Mouse (Mus musculus) midbrain, embryonic 15.5 days (tissue): Measurements from ENCODE around the gene Pde3b. TPM values are rescaled to one million over a fixed set of nuclear protein-coding genes. Genes with fewer than 3 reads are reported as not detected.

ENCODE experiments used
- ATAC-seq: fragments of 200-750 bp; cut with Nextera tagmentation; replicated peaks from 2 replicates; pipeline ENCODE4 v1.8.0; 2017; ENCODE audit warnings: moderate TSS enrichment
- H3K27ac ChIP-seq: fragments of 300-500 bp; sonication (generic); 2 replicates; pipeline ENCODE4 v1.5.1; 2015; ENCODE audit warnings: mild to moderate bottlenecking, inconsistent platforms
- H3K27me3 ChIP-seq: fragments of 300-500 bp; sonication (generic); replicated peaks from 2 replicates; pipeline ENCODE4 v1.6.1; 2015; ENCODE audit warnings: inconsistent platforms
- H3K36me3 ChIP-seq: fragments of 300-500 bp; sonication (generic); replicated peaks from 2 replicates; pipeline ENCODE4 v1.6.1; 2015; ENCODE audit warnings: inconsistent platforms
- H3K4me1 ChIP-seq: fragments of 300-500 bp; sonication (generic); 2 replicates; pipeline ENCODE4 v1.6.1; 2015; ENCODE audit warnings: inconsistent platforms
- H3K4me2 ChIP-seq: fragments of 300-500 bp; sonication (generic); 2 replicates; pipeline ENCODE4 v1.6.1; 2015; ENCODE audit warnings: inconsistent platforms, mild to moderate bottlenecking, moderate library complexity
- H3K4me3 ChIP-seq: fragments of 300-500 bp; sonication (generic); 2 replicates; pipeline ENCODE4 v1.5.1; 2015; ENCODE audit warnings: mild to moderate bottlenecking, inconsistent platforms
- H3K9ac ChIP-seq: fragments of 300-500 bp; sonication (generic); 2 replicates; pipeline ENCODE4 v1.6.1; 2015; ENCODE audit warnings: mild to moderate bottlenecking, inconsistent platforms
- H3K9me3 ChIP-seq: fragments of 300-500 bp; sonication (generic); 2 replicates; pipeline ENCODE4 v1.6.1; 2016; ENCODE audit warnings: inconsistent platforms
- WGBS: fragments of 180-500 bp; shearing (Covaris S2); methylation state at CpG from one replicate; pipeline ENCODE4 v1.1.7; 2015; ENCODE audit warnings: mixed read lengths; 5-methylcytosine and 5-hydroxymethylcytosine counted together
- polyA plus RNA-seq: library from polyadenylated mRNA; unstranded; fragments of >200 nt; fragmentation: Nextera tagmentation; extraction: Ambion mirVana; gene quantifications from 2 replicates; pipeline ENCODE4 v1.2.1, GENCODE M21; 2015

The Pde3b gene
- polyA plus RNA-seq, 1 experiment from 2014 or later = 3.9 TPM

- H3K9me3 ChIP-seq = no peaks in the 10 kb centered on the region
- no peak overlapping the region for H3K4me2 ChIP-seq
- no peak overlapping the region for H3K27ac ChIP-seq
- H3K4me1 ChIP-seq = no peaks in the 10 kb centered on the region
- H3K36me3 ChIP-seq = no peaks in the 10 kb centered on the region
- 90% methylated on average over 5 of the region's 5 CpGs for WGBS
- H3K27me3 ChIP-seq = no peaks in the 10 kb centered on the region
- H3K4me3 ChIP-seq = no peak overlapping the region
- no peak for ATAC-seq
- no peak overlapping the region for H3K9ac ChIP-seq
Measured at GRCm38 (mm10) chr7:114453300-114453990, 38.4 kb downstream of the Pde3b start.

- 94% methylated on average over 1 of the region's 1 CpGs for WGBS
- no peak overlapping the region for H3K27ac ChIP-seq
- ATAC-seq = no peak
- no peak overlapping the region for H3K4me3 ChIP-seq
- no peak overlapping the region for H3K9ac ChIP-seq
- no peaks in the 10 kb centered on the region for H3K36me3 ChIP-seq
- no peaks in the 10 kb centered on the region for H3K4me1 ChIP-seq
- H3K27me3 ChIP-seq = no peaks in the 10 kb centered on the region
- no peaks in the 10 kb centered on the region for H3K9me3 ChIP-seq
- H3K4me2 ChIP-seq = no peak overlapping the region
Measured at GRCm38 (mm10) chr7:114454858-114455257, 39.8 kb downstream of the Pde3b start.

DNA sequence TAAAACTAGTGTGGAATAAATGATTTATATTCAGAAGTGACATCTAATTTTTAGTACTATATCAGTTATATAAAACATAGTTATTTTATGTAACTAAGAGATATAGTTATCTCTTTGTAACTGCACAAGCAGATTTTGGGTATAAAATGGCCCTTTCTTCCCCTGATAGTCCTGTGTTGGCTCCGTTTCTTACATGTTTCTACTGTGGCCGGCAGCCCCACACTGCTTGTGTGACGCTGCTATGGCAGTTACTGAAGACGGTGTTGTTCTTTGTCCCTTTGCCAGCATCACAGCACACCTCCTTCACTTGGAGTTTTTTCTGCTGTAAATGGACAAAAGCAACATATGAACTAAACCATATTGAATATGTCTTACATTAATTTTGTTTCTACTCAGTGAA lies 41.8 kb downstream of the Pde3b start:
- Histone ChIP-seq H3K36me3 (no peaks in the 10 kb centered on the region), H3K27me3 (no peaks in the 10 kb centered on the region), H3K9me3 (no peaks in the 10 kb centered on the region), H3K4me1 (no peaks in the 10 kb centered on the region), H3K27ac (no peak overlapping the region), H3K4me3 (no peak overlapping the region), H3K9ac (no peak overlapping the region), H3K4me2 (no peak overlapping the region)
- 88% methylated on average over 4 of the region's 4 CpGs for WGBS
- no peak for ATAC-seq

DNA sequence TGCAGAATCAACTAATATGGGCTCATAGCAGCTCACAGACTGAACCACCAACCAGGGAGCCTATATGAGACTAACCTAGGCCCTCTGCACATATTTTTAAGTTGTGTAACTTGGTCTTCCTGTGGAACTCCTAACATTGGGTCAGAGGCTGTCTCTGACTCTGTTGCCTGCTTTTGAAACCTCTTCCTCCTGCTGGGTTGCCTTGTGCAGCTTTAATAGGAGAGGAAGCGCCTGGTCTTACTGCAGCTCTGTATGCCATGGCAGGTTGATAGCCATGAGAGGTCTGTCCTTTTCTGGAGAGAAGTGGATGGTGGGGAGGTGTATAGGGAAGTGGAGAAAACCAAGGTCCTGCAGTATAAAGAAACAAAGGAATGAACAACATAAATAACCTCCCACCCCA lies 44.8 kb downstream of the Pde3b start:
- H3K9ac ChIP-seq = no peak overlapping the region
- WGBS = 60% methylated on average over 1 of the region's 1 CpGs
- no peak overlapping the region for H3K27ac ChIP-seq

GRCm38 (mm10) chr7:114461727-114462126 lies 46.6 kb downstream of the Pde3b start:
- Histone ChIP-seq H3K4me2 (no peak overlapping the region), H3K4me3 (no peak overlapping the region), H3K9me3 (no peaks in the 10 kb centered on the region), H3K27ac (no peak overlapping the region), H3K36me3 (no peaks in the 10 kb centered on the region), H3K9ac (no peak overlapping the region), H3K4me1 (no peaks in the 10 kb centered on the region), H3K27me3 (no peaks in the 10 kb centered on the region)
- ATAC-seq = no peak
- WGBS = 81% methylated on average over 2 of the region's 2 CpGs

More for the DNA sequence above, 44.8 kb downstream of the Pde3b start:
- Histone ChIP-seq H3K4me1 (no peaks in the 10 kb centered on the region), H3K4me3 (no peak overlapping the region), H3K36me3 (no peaks in the 10 kb centered on the region), H3K27me3 (no peaks in the 10 kb centered on the region), H3K9me3 (no peaks in the 10 kb centered on the region), H3K4me2 (no peak overlapping the region)
- ATAC-seq = no peak

DNA sequence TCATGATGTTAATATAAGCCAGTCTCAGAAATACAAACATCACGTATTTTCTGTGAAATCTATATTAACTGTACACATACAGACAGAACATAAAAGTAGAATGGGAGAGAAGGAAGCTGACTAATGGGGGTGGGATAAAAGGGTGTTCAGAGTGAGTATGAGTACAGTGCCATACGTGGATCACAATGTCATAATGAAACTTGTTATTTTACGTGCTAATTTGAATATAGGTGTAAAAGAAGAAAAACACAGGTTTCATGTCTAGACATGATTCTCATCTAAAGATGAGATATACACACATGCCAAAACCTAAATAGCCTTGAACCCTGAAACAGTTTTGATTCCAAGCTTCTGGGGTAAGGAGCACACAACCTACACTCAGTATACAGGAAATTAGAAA lies 51.3 kb downstream of the Pde3b start:
- no peaks in the 10 kb centered on the region for H3K4me1 ChIP-seq
- no peak for ATAC-seq
- H3K27ac ChIP-seq = no peak overlapping the region
- no peak overlapping the region for H3K4me2 ChIP-seq
- no peak overlapping the region for H3K9ac ChIP-seq
- WGBS = 88% methylated on average over 3 of the region's 3 CpGs
- H3K4me3 ChIP-seq = no peak overlapping the region
- H3K9me3 ChIP-seq = no peaks in the 10 kb centered on the region
- H3K27me3 ChIP-seq = no peaks in the 10 kb centered on the region
- no peaks in the 10 kb centered on the region for H3K36me3 ChIP-seq

GRCm38 (mm10) chr7:114472471-114472870 lies 57.4 kb downstream of the Pde3b start:
- no peaks in the 10 kb centered on the region for H3K27me3 ChIP-seq
- ATAC-seq = no peak
- no peak overlapping the region for H3K4me2 ChIP-seq
- no peak overlapping the region for H3K27ac ChIP-seq
- no peaks in the 10 kb centered on the region for H3K9me3 ChIP-seq
- no peaks in the 10 kb centered on the region for H3K36me3 ChIP-seq
- 48% methylated on average over 2 of the region's 2 CpGs for WGBS
- H3K9ac ChIP-seq = no peak overlapping the region
- H3K4me1 ChIP-seq = no peaks in the 10 kb centered on the region
- no peak overlapping the region for H3K4me3 ChIP-seq

GRCm38 (mm10) chr7:114474889-114475288 lies 59.8 kb downstream of the Pde3b start:
- Histone ChIP-seq H3K9ac (no peak overlapping the region), H3K4me1 (no peaks in the 10 kb centered on the region), H3K27ac (no peak overlapping the region), H3K27me3 (no peaks in the 10 kb centered on the region), H3K4me2 (no peak overlapping the region), H3K4me3 (no peak overlapping the region), H3K36me3 (no peaks in the 10 kb centered on the region), H3K9me3 (no peaks in the 10 kb centered on the region)
- WGBS = 85% methylated on average over 1 of the region's 1 CpGs
- ATAC-seq = no peak

DNA sequence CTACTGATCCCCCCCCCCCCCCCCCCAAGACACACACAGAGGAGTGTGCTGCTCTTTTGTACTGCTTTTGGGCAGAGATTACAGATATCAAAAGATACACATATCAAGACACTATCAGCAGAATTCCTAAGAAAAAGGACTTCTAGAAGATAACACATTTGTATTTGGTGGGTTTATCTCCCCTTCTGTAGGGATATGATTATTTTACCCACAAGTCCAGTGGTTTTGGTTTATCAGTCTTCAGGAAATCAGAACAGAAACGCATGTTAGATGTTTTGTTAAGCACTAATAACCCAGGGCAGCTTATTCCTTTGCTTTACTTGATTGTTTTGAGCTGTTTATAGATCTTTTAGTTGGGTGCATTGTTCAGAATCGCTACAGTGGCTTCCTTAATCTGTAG lies 62.8 kb downstream of the Pde3b start:
- ATAC-seq = no peak
- Histone ChIP-seq H3K9ac (no peak overlapping the region), H3K27me3 (no peaks in the 10 kb centered on the region), H3K4me1 (no peaks in the 10 kb centered on the region), H3K27ac (no peak overlapping the region), H3K9me3 (no peaks in the 10 kb centered on the region), H3K4me3 (no peak overlapping the region), H3K4me2 (no peak overlapping the region), H3K36me3 (no peaks in the 10 kb centered on the region)
- WGBS = 88% methylated on average over 2 of the region's 2 CpGs

DNA sequence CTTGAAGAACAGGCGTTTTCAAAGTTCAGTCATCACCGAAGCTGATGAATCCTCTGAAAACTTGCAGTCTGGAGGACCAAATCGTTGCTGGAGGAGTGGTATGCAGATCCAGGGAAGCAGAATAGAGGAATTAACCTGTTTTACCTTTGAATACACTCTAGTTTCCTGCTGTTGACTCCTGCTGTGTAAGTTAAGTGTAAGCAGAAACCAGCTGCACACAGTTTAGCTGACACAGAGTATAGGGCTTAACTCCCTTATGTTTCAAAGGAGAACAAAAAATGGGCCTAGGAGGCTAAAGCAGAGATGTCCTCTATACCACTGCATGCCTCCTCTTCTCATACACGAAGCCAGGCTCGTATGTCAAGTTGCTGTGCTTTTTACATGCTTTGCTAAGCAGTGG lies 63.8 kb downstream of the Pde3b start:
- H3K4me3 ChIP-seq = no peak overlapping the region
- no peaks in the 10 kb centered on the region for H3K9me3 ChIP-seq
- 19% methylated on average over 5 of the region's 5 CpGs for WGBS
- no peaks in the 10 kb centered on the region for H3K36me3 ChIP-seq
- no peak overlapping the region for H3K4me2 ChIP-seq
- no peak overlapping the region for H3K27ac ChIP-seq
- no peaks in the 10 kb centered on the region for H3K27me3 ChIP-seq
- H3K9ac ChIP-seq = no peak overlapping the region
- no peak for ATAC-seq
- H3K4me1 ChIP-seq = no peaks in the 10 kb centered on the region

DNA sequence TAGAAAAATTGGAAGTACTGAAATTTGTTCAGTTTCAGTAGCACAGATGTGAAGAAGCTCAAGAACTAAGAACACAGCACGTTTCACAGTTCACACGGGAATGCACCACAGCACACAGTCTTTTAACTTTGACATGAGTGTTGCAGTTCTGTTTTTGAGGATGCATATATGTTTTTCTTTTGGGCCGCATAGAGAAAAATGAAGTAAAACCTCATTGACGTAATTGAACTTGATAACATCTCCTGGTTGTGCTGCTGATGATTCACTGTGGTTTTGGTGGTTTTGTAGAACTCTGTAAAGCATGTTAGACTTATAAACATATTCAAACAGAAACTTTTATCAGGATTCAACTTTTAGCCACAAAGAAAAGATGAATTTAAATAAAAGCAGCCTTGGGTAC lies 64.7 kb downstream of the Pde3b start:
- no peak for ATAC-seq
- Histone ChIP-seq H3K9me3 (no peaks in the 10 kb centered on the region), H3K4me2 (no peak overlapping the region), H3K9ac (no peak overlapping the region), H3K4me3 (no peak overlapping the region), H3K4me1 (no peaks in the 10 kb centered on the region), H3K27me3 (no peaks in the 10 kb centered on the region), H3K27ac (no peak overlapping the region), H3K36me3 (no peaks in the 10 kb centered on the region)
- 75% methylated on average over 4 of the region's 4 CpGs for WGBS

- H3K9me3 ChIP-seq = no peaks in the 10 kb centered on the region
- no peak overlapping the region for H3K9ac ChIP-seq
- no peak overlapping the region for H3K4me2 ChIP-seq
- H3K4me1 ChIP-seq = no peaks in the 10 kb centered on the region
- H3K36me3 ChIP-seq = no peaks in the 10 kb centered on the region
- H3K27me3 ChIP-seq = no peaks in the 10 kb centered on the region
- WGBS = 74% methylated on average over 6 of the region's 6 CpGs
- no peak overlapping the region for H3K27ac ChIP-seq
- no peak overlapping the region for H3K4me3 ChIP-seq
- ATAC-seq = no peak
Measured at GRCm38 (mm10) chr7:114480196-114480989, 65.3 kb downstream of the Pde3b start.

- Histone ChIP-seq H3K4me3 (no peak overlapping the region), H3K27me3 (no peaks in the 10 kb centered on the region), H3K4me2 (no peak overlapping the region), H3K9ac (no peak overlapping the region), H3K9me3 (no peaks in the 10 kb centered on the region), H3K4me1 (no peaks in the 10 kb centered on the region), H3K27ac (no peak overlapping the region), H3K36me3 (no peaks in the 10 kb centered on the region)
- 86% methylated on average over 1 of the region's 1 CpGs for WGBS
- no peak for ATAC-seq
Measured at GRCm38 (mm10) chr7:114481008-114481407, 65.9 kb downstream of the Pde3b start.
